Mouse (Mus musculus) kidney, postnatal 4 days (tissue): ENCODE measurements around the gene Gnao1.
A peak's percentile ranks its signal among the peaks of the same experiment; 100 is the strongest.

Experiments used
- DNase-seq, 2 experiments: peaks; one replicate each; pipeline ENCODE4 v3.0.0; 2021; ENCODE audit warnings: mixed read lengths in 2 of 2

Gene Gnao1

GRCm38 (mm10) chr8:93809686-93810027 lies at the start of gene Gnao1:
Gnao1 (plus strand) TSS chr8:93809966.
- DNase-seq: no peak

GRCm38 (mm10) chr8:93777605-93778004 lies 32.2 kb upstream of the Gnao1 start:
- no peak for DNase-seq

- DNase-seq: no peak
These were observed 540 bp upstream of the Gnao1 start for GRCm38 (mm10) chr8:93809226-93809625.

- DNase-seq: peak; percentile 87 to 92
These were observed 477 bp downstream of the Gnao1 start for GRCm38 (mm10) chr8:93810028-93810858.

- no peak for DNase-seq
These were observed 1.3 kb downstream of the Gnao1 start for GRCm38 (mm10) chr8:93810859-93811602.

GRCm38 (mm10) chr8:93811719-93812475 lies 2.1 kb downstream of the Gnao1 start:
- DNase-seq: no peak

GRCm38 (mm10) chr8:93812566-93813404 lies 3.0 kb downstream of the Gnao1 start:
- no peak for DNase-seq

- DNase-seq: peak; percentile 97
These were observed 3.6 kb downstream of the Gnao1 start for GRCm38 (mm10) chr8:93813405-93813761.

- no peak for DNase-seq
These were observed 4.5 kb downstream of the Gnao1 start for GRCm38 (mm10) chr8:93814266-93814665.

- no peak for DNase-seq
These were observed 6.5 kb downstream of the Gnao1 start for GRCm38 (mm10) chr8:93816226-93816625.

- DNase-seq: no peak
These were observed 7.6 kb downstream of the Gnao1 start for GRCm38 (mm10) chr8:93817366-93817765.

- no peak for DNase-seq
These were observed 10.2 kb downstream of the Gnao1 start for GRCm38 (mm10) chr8:93819929-93820328.

- DNase-seq: no peak
These were observed 11.6 kb downstream of the Gnao1 start for GRCm38 (mm10) chr8:93821327-93821726.

- DNase-seq: no peak
These were observed 15.6 kb downstream of the Gnao1 start for GRCm38 (mm10) chr8:93825317-93825716.

GRCm38 (mm10) chr8:93830626-93831025 lies 20.9 kb downstream of the Gnao1 start:
- DNase-seq: peak; percentile 47 to 62

GRCm38 (mm10) chr8:93835771-93836170 lies 26.0 kb downstream of the Gnao1 start:
- DNase-seq: no peak

- no peak for DNase-seq
These were observed 29.3 kb downstream of the Gnao1 start for GRCm38 (mm10) chr8:93839113-93839512.

GRCm38 (mm10) chr8:93840486-93840885 lies 30.7 kb downstream of the Gnao1 start:
- no peak for DNase-seq

- DNase-seq: peak; percentile 56 to 70
These were observed 31.4 kb downstream of the Gnao1 start for GRCm38 (mm10) chr8:93840956-93841752.

GRCm38 (mm10) chr8:93842574-93842973 lies 32.8 kb downstream of the Gnao1 start:
- DNase-seq: no peak

GRCm38 (mm10) chr8:93843858-93844502 lies 34.2 kb downstream of the Gnao1 start:
- peak; percentile 21 to 45 for DNase-seq
